Mouse (Mus musculus): ENCODE results near the gene Fgfr2. TPM values are rescaled to one million over a fixed set of nuclear protein-coding genes. Genes with fewer than 3 reads are reported as not detected.

The Fgfr2 gene
- polyA plus RNA-seq, 1 experiment from 2014 or later: 169 TPM

DNA sequence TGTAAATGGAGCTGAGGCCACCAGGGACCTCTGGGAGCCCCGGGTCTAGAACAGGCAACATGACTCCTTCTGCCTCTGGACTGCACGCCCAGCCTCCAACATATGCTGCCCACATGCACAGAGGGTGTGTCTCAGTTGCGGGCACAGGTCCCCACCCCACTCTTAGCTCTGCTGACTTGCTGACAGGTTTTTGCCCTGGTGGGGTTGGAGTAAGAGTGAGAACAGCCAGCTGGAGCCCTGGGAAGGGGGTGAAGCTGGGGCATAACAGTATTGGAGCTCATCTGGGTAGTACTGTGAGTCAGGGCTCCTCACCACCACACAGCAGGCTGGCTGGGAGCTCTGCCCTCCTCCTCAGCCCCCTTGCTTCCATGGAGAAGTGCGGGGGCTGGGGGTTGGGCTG, 423.0 kb downstream of the Fgfr2 start:
- 0 out of 2 replicates have a peak, but pooled peaks cover 3% of the 10 kb centered on the region for H3K4me1 ChIP-seq (ENCODE audit: control insufficient read depth, insufficient read depth, low read length)
- 75% methylated on average over 4 of the region's 4 CpGs for WGBS
- no peak overlapping the region for H3K4me3 ChIP-seq (ENCODE audit: low read depth, low read length)
- no peak overlapping the region for H3K9ac ChIP-seq (replicated peaks; ENCODE audit: low read depth, low read length)
- no peak for ATAC-seq (ENCODE audit: insufficient number of reproducible peaks, insufficient read depth, low FRiP score, low read depth)
- no peak overlapping the region for H3K27ac ChIP-seq (ENCODE audit: low read length)
- H3K27me3 ChIP-seq (ENCODE audit: control insufficient read depth, insufficient read depth, low read length): no peaks in the 10 kb centered on the region
- no peaks in the 10 kb centered on the region for H3K9me3 ChIP-seq (ENCODE audit: control insufficient read depth, low read depth, low read length)
- no peak overlapping the region for H3K4me2 ChIP-seq (replicated peaks; ENCODE audit: low read depth, low read length)
- H3K36me3 ChIP-seq (ENCODE audit: control insufficient read depth, insufficient read depth, low read length): no peaks in the 10 kb centered on the region

DNA sequence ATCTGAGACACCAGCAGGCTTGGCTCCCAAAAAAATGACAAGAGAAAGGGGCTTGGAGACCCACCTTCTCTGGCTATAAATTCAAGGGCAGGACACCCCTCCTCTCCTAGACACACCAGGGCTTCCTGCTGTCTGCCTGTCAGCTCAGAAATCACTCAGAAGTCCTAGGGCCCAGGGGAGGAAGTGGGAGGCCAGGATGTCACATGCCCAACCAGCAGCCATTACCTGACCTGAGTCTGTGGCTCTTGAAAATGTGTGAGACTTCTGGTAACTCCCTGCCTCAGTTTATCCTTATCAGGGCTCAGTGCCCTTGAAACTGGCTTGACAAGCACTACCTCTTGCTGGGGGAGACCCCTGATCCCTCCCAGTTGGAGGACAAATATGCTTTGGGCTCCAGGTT, 423.5 kb downstream of the Fgfr2 start:
- H3K9ac ChIP-seq (replicated peaks; ENCODE audit: low read depth, low read length): no peak overlapping the region
- H3K4me3 ChIP-seq (ENCODE audit: low read depth, low read length): no peak overlapping the region
- H3K9me3 ChIP-seq (ENCODE audit: control insufficient read depth, low read depth, low read length): peaks cover 4% of the 10 kb centered on the region; the same call in 1 of the 2 replicates
- ATAC-seq (ENCODE audit: insufficient number of reproducible peaks, insufficient read depth, low FRiP score, low read depth): no peak
- 0 out of 2 replicates have a peak, but pooled peaks cover 3% of the 10 kb centered on the region for H3K4me1 ChIP-seq (ENCODE audit: control insufficient read depth, insufficient read depth, low read length)
- no peak overlapping the region for H3K27ac ChIP-seq (ENCODE audit: low read length)
- H3K36me3 ChIP-seq (ENCODE audit: control insufficient read depth, insufficient read depth, low read length): no peaks in the 10 kb centered on the region
- no peaks in the 10 kb centered on the region for H3K27me3 ChIP-seq (ENCODE audit: control insufficient read depth, insufficient read depth, low read length)
- H3K4me2 ChIP-seq (replicated peaks; ENCODE audit: low read depth, low read length): no peak overlapping the region

DNA sequence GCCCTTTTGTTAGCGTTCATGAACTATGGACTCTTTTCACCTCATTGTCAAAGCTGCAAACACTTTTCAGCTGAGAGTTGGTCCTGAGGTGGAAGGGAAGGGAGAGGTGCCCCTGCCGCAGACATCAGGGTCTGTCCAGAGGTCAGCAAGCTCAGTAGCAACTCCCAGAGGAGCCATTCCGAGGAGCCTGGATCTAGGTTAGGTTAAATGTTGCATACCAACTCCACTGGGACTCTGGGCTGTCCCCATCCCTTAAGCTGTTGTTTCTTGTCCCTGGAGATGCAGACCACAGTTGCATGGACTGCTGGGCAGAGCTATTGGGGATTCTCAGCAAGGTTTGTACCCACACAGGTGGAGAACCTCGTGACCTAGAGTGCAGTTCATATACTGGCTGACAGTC, 424.0 kb downstream of the Fgfr2 start:
- Histone ChIP-seq H3K36me3 (ENCODE audit: control insufficient read depth, insufficient read depth, low read length) (no peaks in the 10 kb centered on the region), H3K4me3 (ENCODE audit: low read depth, low read length) (no peak overlapping the region), H3K27ac (ENCODE audit: low read length) (no peak overlapping the region), H3K4me1 (ENCODE audit: control insufficient read depth, insufficient read depth, low read length) (0 out of 2 replicates have a peak, but pooled peaks cover 3% of the 10 kb centered on the region), H3K4me2 (replicated peaks; ENCODE audit: low read depth, low read length) (no peak overlapping the region), H3K9me3 (ENCODE audit: control insufficient read depth, low read depth, low read length) (peaks cover 5% of the 10 kb centered on the region; the same call in 1 of the 2 replicates), H3K27me3 (ENCODE audit: control insufficient read depth, insufficient read depth, low read length) (no peaks in the 10 kb centered on the region), H3K9ac (replicated peaks; ENCODE audit: low read depth, low read length) (no peak overlapping the region)
- 78% methylated on average over 4 of the region's 4 CpGs for WGBS
- ATAC-seq (ENCODE audit: insufficient number of reproducible peaks, insufficient read depth, low FRiP score, low read depth): no peak

DNA sequence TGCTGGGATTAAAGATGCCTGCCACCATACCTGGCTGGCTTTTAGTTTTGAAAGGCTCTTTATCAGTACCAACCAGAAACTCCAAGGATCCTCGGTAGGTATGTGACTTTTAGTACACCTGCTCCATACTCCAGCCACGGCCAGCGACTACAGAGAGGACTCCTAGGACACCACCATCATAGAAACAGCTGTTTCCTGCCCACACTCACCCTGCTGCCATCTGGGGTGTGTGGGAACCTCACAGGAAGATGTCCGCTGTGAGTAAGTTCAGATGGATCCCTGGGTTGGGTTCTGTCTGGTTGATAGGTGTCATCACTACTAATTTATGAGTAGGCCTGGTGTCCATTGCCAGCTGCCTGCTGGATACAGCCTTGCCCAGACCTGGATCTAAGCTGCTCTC, 424.4 kb downstream of the Fgfr2 start:
- H3K36me3 ChIP-seq (ENCODE audit: control insufficient read depth, insufficient read depth, low read length): no peaks in the 10 kb centered on the region
- H3K4me2 ChIP-seq (replicated peaks; ENCODE audit: low read depth, low read length): no peak overlapping the region
- H3K27ac ChIP-seq (ENCODE audit: low read length): no peak overlapping the region
- peaks cover 5% of the 10 kb centered on the region; the same call in 1 of the 2 replicates for H3K9me3 ChIP-seq (ENCODE audit: control insufficient read depth, low read depth, low read length)
- no peak overlapping the region for H3K4me3 ChIP-seq (ENCODE audit: low read depth, low read length)
- WGBS: 82% methylated on average over 4 of the region's 4 CpGs
- ATAC-seq (ENCODE audit: insufficient number of reproducible peaks, insufficient read depth, low FRiP score, low read depth): no peak
- H3K9ac ChIP-seq (replicated peaks; ENCODE audit: low read depth, low read length): no peak overlapping the region
- 0 out of 2 replicates have a peak, but pooled peaks cover 3% of the 10 kb centered on the region for H3K4me1 ChIP-seq (ENCODE audit: control insufficient read depth, insufficient read depth, low read length)
- no peaks in the 10 kb centered on the region for H3K27me3 ChIP-seq (ENCODE audit: control insufficient read depth, insufficient read depth, low read length)

DNA sequence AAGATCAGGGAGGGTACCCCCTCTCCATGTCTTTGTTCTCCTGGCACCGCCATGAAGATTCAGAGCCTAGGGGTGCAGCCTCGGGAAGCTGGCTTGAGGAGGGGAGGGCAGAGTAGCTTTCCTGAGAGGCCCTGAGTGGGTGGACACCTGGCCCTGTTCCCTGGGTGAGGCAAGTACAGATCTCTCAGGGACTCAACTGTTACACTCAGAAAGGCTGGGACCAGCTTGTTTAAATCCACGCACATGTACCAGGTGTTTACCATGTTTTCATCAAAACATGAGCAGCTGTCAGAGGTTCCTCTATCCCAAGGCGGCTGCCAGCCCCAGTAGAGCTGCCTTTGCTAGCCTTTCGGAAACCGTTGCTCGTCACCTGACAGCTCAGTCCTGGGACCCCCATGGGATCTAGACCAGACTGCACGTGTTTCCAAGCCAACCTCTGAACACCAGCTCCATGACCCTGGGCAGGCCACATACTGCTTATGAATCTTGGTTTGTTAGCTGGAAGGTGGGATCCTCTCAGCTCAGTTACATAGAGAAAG, 425.8 kb downstream of the Fgfr2 start:
- ATAC-seq (ENCODE audit: insufficient number of reproducible peaks, insufficient read depth, low FRiP score, low read depth): no peak
- Histone ChIP-seq H3K9ac (replicated peaks; ENCODE audit: low read depth, low read length) (no peak overlapping the region), H3K4me1 (ENCODE audit: control insufficient read depth, insufficient read depth, low read length) (0 out of 2 replicates have a peak, but pooled peaks cover 3% of the 10 kb centered on the region), H3K27me3 (ENCODE audit: control insufficient read depth, insufficient read depth, low read length) (no peaks in the 10 kb centered on the region), H3K36me3 (ENCODE audit: control insufficient read depth, insufficient read depth, low read length) (no peaks in the 10 kb centered on the region), H3K27ac (ENCODE audit: low read length) (no peak overlapping the region), H3K4me2 (replicated peaks; ENCODE audit: low read depth, low read length) (no peak overlapping the region), H3K9me3 (ENCODE audit: control insufficient read depth, low read depth, low read length) (peaks cover 5% of the 10 kb centered on the region; the same call in 1 of the 2 replicates), H3K4me3 (ENCODE audit: low read depth, low read length) (no peak overlapping the region)
- WGBS: 77% methylated on average over 8 of the region's 8 CpGs

DNA sequence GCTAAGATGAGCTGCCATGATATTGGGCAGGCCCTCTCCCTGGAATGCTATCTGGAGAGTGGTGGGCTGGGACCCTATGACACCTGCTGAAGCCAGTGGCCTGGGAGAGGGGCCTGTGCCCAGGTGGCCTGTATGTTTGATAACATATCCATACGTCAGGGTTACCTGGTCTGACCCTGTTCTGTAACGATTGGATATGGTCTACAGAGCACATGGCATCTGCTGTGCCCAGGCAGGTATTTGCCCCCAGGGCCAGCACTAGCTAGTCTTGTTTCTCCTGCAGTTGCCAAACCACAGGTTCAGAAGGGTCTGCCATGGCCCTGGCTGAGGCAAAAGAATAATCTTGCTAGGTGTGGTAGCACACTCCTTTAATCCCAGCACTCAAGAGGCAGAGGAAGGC, 429.6 kb downstream of the Fgfr2 start:
- peaks cover 5% of the 10 kb centered on the region; the same call in 1 of the 2 replicates for H3K9me3 ChIP-seq (ENCODE audit: control insufficient read depth, low read depth, low read length)
- H3K36me3 ChIP-seq (ENCODE audit: control insufficient read depth, insufficient read depth, low read length): no peaks in the 10 kb centered on the region
- H3K4me2 ChIP-seq (replicated peaks; ENCODE audit: low read depth, low read length): no peak overlapping the region
- no peak overlapping the region for H3K9ac ChIP-seq (replicated peaks; ENCODE audit: low read depth, low read length)
- H3K4me3 ChIP-seq (ENCODE audit: low read depth, low read length): no peak overlapping the region
- no peak overlapping the region for H3K27ac ChIP-seq (ENCODE audit: low read length)
- 0 out of 2 replicates have a peak, but pooled peaks cover 1% of the 10 kb centered on the region for H3K4me1 ChIP-seq (ENCODE audit: control insufficient read depth, insufficient read depth, low read length)
- 91% methylated on average over 2 of the region's 2 CpGs for WGBS
- ATAC-seq (ENCODE audit: insufficient number of reproducible peaks, insufficient read depth, low FRiP score, low read depth): no peak
- H3K27me3 ChIP-seq (ENCODE audit: control insufficient read depth, insufficient read depth, low read length): no peaks in the 10 kb centered on the region

DNA sequence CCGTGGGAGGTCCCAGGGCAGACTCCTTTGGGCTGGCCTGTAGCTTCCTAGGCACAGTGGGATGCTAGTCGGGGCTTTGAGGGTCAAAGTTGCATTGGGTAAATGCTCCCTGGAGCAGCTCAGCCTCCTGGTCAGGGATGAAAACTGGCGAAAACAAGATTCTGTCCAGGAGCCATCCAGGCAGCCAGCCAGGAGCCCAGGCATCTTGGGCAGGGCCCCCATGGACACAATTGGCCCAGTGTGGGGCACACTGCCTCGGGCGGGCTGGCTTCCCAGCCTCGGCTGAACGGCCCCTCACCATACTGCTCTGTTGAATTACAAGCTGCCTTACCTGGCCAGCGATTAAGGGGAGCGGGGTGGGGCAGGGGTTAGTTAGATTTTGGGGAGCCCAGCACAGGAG, 430.4 kb downstream of the Fgfr2 start:
- Histone ChIP-seq H3K4me2 (replicated peaks; ENCODE audit: low read depth, low read length) (no peak overlapping the region), H3K9ac (replicated peaks; ENCODE audit: low read depth, low read length) (no peak overlapping the region), H3K36me3 (ENCODE audit: control insufficient read depth, insufficient read depth, low read length) (no peaks in the 10 kb centered on the region), H3K27me3 (ENCODE audit: control insufficient read depth, insufficient read depth, low read length) (no peaks in the 10 kb centered on the region), H3K9me3 (ENCODE audit: control insufficient read depth, low read depth, low read length) (peaks cover 5% of the 10 kb centered on the region; the same call in 1 of the 2 replicates), H3K4me1 (ENCODE audit: control insufficient read depth, insufficient read depth, low read length) (peaks cover 10% of the 10 kb centered on the region), H3K4me3 (ENCODE audit: low read depth, low read length) (no peak overlapping the region), H3K27ac (ENCODE audit: low read length) (no peak overlapping the region)
- WGBS: 86% methylated on average over 9 of the region's 9 CpGs
- ATAC-seq (ENCODE audit: insufficient number of reproducible peaks, insufficient read depth, low FRiP score, low read depth): no peak

DNA sequence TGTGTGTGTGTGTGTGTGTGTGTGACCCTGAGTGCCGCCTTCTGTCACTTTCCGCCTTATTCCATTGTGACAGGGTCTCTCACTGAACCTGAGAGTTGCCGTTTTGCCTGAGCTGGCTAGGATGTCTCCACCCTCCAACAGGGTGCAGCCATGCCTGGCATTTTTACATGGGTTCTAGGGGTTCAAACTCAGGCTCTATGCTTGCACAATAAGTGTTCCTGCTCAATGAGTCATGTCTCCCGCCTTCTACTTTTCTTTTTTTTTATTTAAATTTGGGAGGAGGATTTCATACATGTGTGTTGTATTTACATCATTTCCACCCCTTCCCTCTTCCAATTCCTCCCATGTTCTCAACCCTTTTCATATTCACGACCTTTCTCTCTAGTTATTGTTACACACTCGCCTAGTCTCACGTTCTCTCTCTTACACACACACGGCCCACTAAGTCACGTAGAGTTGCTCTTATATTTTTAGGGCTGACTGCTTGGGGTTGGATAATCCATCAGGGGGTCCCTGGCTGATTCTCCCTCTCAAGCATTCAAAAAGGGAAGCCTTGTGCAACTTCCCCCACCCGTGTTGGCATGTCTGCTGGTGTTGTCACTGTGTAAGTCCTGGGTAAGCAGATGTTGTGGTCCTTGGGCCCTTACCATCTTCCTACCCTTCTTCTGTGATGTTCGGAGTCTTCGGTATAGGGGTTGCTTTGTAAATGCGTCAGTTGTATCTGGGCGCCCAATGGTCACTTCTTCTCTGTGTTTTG, 432.3 kb downstream of the Fgfr2 start:
- no peak for ATAC-seq (ENCODE audit: insufficient number of reproducible peaks, insufficient read depth, low FRiP score, low read depth)
- Histone ChIP-seq H3K4me2 (replicated peaks; ENCODE audit: low read depth, low read length) (no peak overlapping the region), H3K9ac (replicated peaks; ENCODE audit: low read depth, low read length) (no peak overlapping the region), H3K4me3 (ENCODE audit: low read depth, low read length) (no peak overlapping the region), H3K36me3 (ENCODE audit: control insufficient read depth, insufficient read depth, low read length) (no peaks in the 10 kb centered on the region), H3K9me3 (ENCODE audit: control insufficient read depth, low read depth, low read length) (peaks cover 5% of the 10 kb centered on the region; the same call in 1 of the 2 replicates), H3K27me3 (ENCODE audit: control insufficient read depth, insufficient read depth, low read length) (no peaks in the 10 kb centered on the region), H3K27ac (ENCODE audit: low read length) (no peak overlapping the region), H3K4me1 (ENCODE audit: control insufficient read depth, insufficient read depth, low read length) (peaks cover 10% of the 10 kb centered on the region)
- WGBS: 91% methylated on average over 14 of the region's 14 CpGs

Measured in stomach, embryonic 14.5 days (tissue).